Mouse (Mus musculus) MEL (cell line): ENCODE results near the gene Il3ra. TPM values are rescaled to one million over a fixed set of nuclear protein-coding genes. Genes with fewer than 3 reads are reported as not detected.

Experiments used
- DNase-seq: peaks from one replicate; pipeline ENCODE4 v3.0.0; 2011; ENCODE audit warnings: low read depth, low spot score
- H3K27ac ChIP-seq: 2 replicates; pipeline ENCODE4 v1.5.1; 2012; ENCODE audit warnings: low read depth, mild to moderate bottlenecking, control low read depth, low read length, moderate library complexity; ENCODE audit not compliant: control insufficient read depth
- H3K27me3 ChIP-seq, 2 experiments: fragments of 150-350 bp in 1 of 2; sonication (generic) in 1 of 2; 2 replicates each; pipeline ENCODE4 v1.6.1; 2012; ENCODE audit warnings: low read length in 2 of 2, mild to moderate bottlenecking in 2 of 2, improper control_type of control experiment in 1 of 2, moderate library complexity in 1 of 2; ENCODE audit not compliant: insufficient read depth in 2 of 2, control insufficient read depth in 1 of 2
- H3K36me3 ChIP-seq, 2 experiments: 2 replicates each; pipeline ENCODE4 v1.6.1; 2012 to 2014; ENCODE audit warnings: low read length in 2 of 2, improper control_type of control experiment in 1 of 2, inconsistent platforms in 1 of 2, mild to moderate bottlenecking in 1 of 2; ENCODE audit not compliant: insufficient read depth in 2 of 2, control insufficient read depth in 1 of 2
- H3K4me1 ChIP-seq, 2 experiments: fragments of 150-350 bp in 1 of 2; sonication (generic) in 1 of 2; 2 replicates each; pipeline ENCODE4 v1.6.1; 2012; ENCODE audit warnings: low read length in 2 of 2, improper control_type of control experiment in 1 of 2, mild to moderate bottlenecking in 1 of 2; ENCODE audit not compliant: insufficient read depth in 2 of 2, control insufficient read depth in 1 of 2
- H3K4me3 ChIP-seq, 2 experiments: fragments of 150-350 bp in 1 of 2; sonication (generic) in 1 of 2; 2 replicates each; pipeline ENCODE4 v1.5.1; 2012; ENCODE audit warnings: low read depth in 2 of 2, low read length in 2 of 2, mild to moderate bottlenecking in 2 of 2, moderate library complexity in 2 of 2, control low read depth in 1 of 2, improper control_type of control experiment in 1 of 2; ENCODE audit not compliant: control insufficient read depth in 1 of 2, insufficient read depth in 1 of 2
- H3K79me2 ChIP-seq: 2 replicates; pipeline ENCODE4 v1.6.1; 2012; ENCODE audit warnings: mild to moderate bottlenecking, low read length, moderate library complexity; ENCODE audit not compliant: control insufficient read depth, poor library complexity, insufficient read depth
- H3K9ac ChIP-seq: 2 replicates; pipeline ENCODE4 v1.6.1; 2012; ENCODE audit warnings: low read depth, mild to moderate bottlenecking, control low read depth, low read length, moderate library complexity; ENCODE audit not compliant: control insufficient read depth, poor library complexity, severe bottlenecking
- H3K9me3 ChIP-seq: fragments of 150-350 bp; sonication (generic); replicated peaks from 2 replicates; pipeline ENCODE4 v1.6.1; 2012; ENCODE audit warnings: mild to moderate bottlenecking, low read length, improper control_type of control experiment, moderate library complexity; ENCODE audit not compliant: insufficient read depth
- CHD1 ChIP-seq: IDR thresholded peaks from 2 replicates; pipeline ENCODE4 v1.6.1; 2012; ENCODE audit warnings: low read depth, mild to moderate bottlenecking, inconsistent platforms, low read length, improper control_type of control experiment
- CTCF ChIP-seq, 3 experiments: IDR thresholded peaks in 2 of 3; conservative IDR thresholded peaks in 1 of 3; 2 replicates each; pipeline ENCODE4 v1.5.1; 2011 to 2012; ENCODE audit warnings: low read length in 3 of 3, low read depth in 2 of 3, mild to moderate bottlenecking in 2 of 3, improper control_type of control experiment in 1 of 3, inconsistent platforms in 1 of 3, mixed read lengths in 1 of 3, moderate library complexity in 1 of 3; ENCODE audit not compliant: control insufficient read depth in 1 of 3, insufficient read depth in 1 of 3, poor library complexity in 1 of 3, severe bottlenecking in 1 of 3
- E2F4 ChIP-seq: IDR thresholded peaks from 2 replicates; pipeline ENCODE4 v1.6.1; 2011; ENCODE audit warnings: low read depth, low read length, improper control_type of control experiment, borderline replicate concordance
- ELF1 ChIP-seq: IDR thresholded peaks from 2 replicates; pipeline ENCODE4 v1.6.1; 2014; ENCODE audit warnings: low read depth, mild to moderate bottlenecking, inconsistent platforms, low read length, improper control_type of control experiment, moderate library complexity
- EP300 ChIP-seq, 2 experiments: IDR thresholded peaks; 2 replicates each; pipeline ENCODE4 v1.6.1; 2011; ENCODE audit warnings: improper control_type of control experiment in 2 of 2, low read length in 2 of 2, low read depth in 1 of 2, mild to moderate bottlenecking in 1 of 2
- GABPA ChIP-seq: IDR thresholded peaks from 2 replicates; pipeline ENCODE4 v1.6.1; 2012; ENCODE audit warnings: low read depth, mild to moderate bottlenecking, inconsistent platforms, low read length, improper control_type of control experiment, moderate library complexity
- HCFC1 ChIP-seq: IDR thresholded peaks from 2 replicates; pipeline ENCODE4 v1.6.1; 2012; ENCODE audit warnings: low read depth, mild to moderate bottlenecking, inconsistent platforms, low read length, improper control_type of control experiment, moderate library complexity
- JUND ChIP-seq: IDR thresholded peaks from 2 replicates; pipeline ENCODE4 v1.6.1; 2011; ENCODE audit warnings: low read depth, mild to moderate bottlenecking, improper control_type of control experiment, low read length
- KAT2A ChIP-seq: conservative IDR thresholded peaks from 2 replicates; pipeline ENCODE4 v1.6.1; 2012; ENCODE audit warnings: low read depth, low read length, improper control_type of control experiment, inconsistent platforms
- MYC ChIP-seq: IDR thresholded peaks from 2 replicates; pipeline ENCODE4 v1.6.1; 2011; ENCODE audit warnings: low read depth, mild to moderate bottlenecking, low read length, improper control_type of control experiment, moderate library complexity
- POLR2AphosphoS2 ChIP-seq: IDR thresholded peaks from 2 replicates; pipeline ENCODE4 v1.6.1; 2011; ENCODE audit warnings: low read length, improper control_type of control experiment
- POLR2AphosphoS5 ChIP-seq: IDR thresholded peaks from 2 replicates; pipeline ENCODE4 v1.6.1; 2012; ENCODE audit warnings: low read depth, borderline replicate concordance, mild to moderate bottlenecking, inconsistent platforms, low read length, moderate library complexity, mixed read lengths
- RAD21 ChIP-seq: IDR thresholded peaks from 2 replicates; pipeline ENCODE4 v1.6.1; 2011; ENCODE audit warnings: mild to moderate bottlenecking, low read depth, low read length, improper control_type of control experiment
- RCOR1 ChIP-seq: IDR thresholded peaks from 2 replicates; pipeline ENCODE4 v1.6.1; 2012; ENCODE audit warnings: low read depth, mild to moderate bottlenecking, inconsistent platforms, low read length, improper control_type of control experiment
- SIN3A ChIP-seq: IDR thresholded peaks from 2 replicates; pipeline ENCODE4 v1.6.1; 2012; ENCODE audit warnings: low read length, improper control_type of control experiment, inconsistent platforms
- SMC3 ChIP-seq: IDR thresholded peaks from 2 replicates; pipeline ENCODE4 v1.6.1; 2011; ENCODE audit warnings: low read depth, low read length, improper control_type of control experiment
- ZC3H11A ChIP-seq: IDR thresholded peaks from 2 replicates; pipeline ENCODE4 v1.6.1; 2012; ENCODE audit warnings: low read depth, mild to moderate bottlenecking, inconsistent platforms, low read length, improper control_type of control experiment
- ZKSCAN1 ChIP-seq: IDR thresholded peaks from 2 replicates; pipeline ENCODE4 v1.6.1; 2012; ENCODE audit warnings: low read depth, mild to moderate bottlenecking, inconsistent platforms, low read length, improper control_type of control experiment, moderate library complexity
- polyA plus RNA-seq, 2 experiments: library from polyadenylated mRNA; stranded (reverse) in 1 of 2; unstranded in 1 of 2; fragments of >175 nt in 1 of 2; fragments of >200 nt in 1 of 2; gene quantifications; 2 replicates each; pipeline versions ENCODE4 v1.2.1 to v1.2.4; 2012; ENCODE audit warnings: low replicate concordance in 2 of 2, low read depth in 1 of 2; ENCODE audit not compliant: insufficient read length in 2 of 2, insufficient read depth in 1 of 2, missing spikeins in 1 of 2
- total RNA-seq: library from RNA; depleted of rRNA; stranded (reverse); fragments of 300-350 nt; gene quantifications from 2 replicates; pipeline ENCODE4 v1.2.3, GENCODE M21; 2012

The Il3ra gene
- total and polyA plus RNA-seq, 3 experiments: 0.42 to 0.74 TPM; not detected in 1

GRCm38 (mm10) chr14:14349485-14350262 is 3.6 kb downstream of the Il3ra start:
- no peak overlapping the region for H3K4me3 ChIP-seq
- no peaks in the 10 kb centered on the region for H3K36me3 ChIP-seq
- no peak overlapping the region for H3K9ac ChIP-seq
- H3K79me2 ChIP-seq: no peaks in the 10 kb centered on the region
- no peak overlapping the region for H3K27ac ChIP-seq
- H3K4me1 ChIP-seq: no peaks in the 10 kb centered on the region
- DNase-seq: peak; percentile 28
- no peaks in the 10 kb centered on the region; the same call in 1 of the 2 replicates for H3K9me3 ChIP-seq
- TF ChIP-seq RAD21 (no peak), RCOR1 (no peak), MYC (no peak), KAT2A (no peak), POLR2AphosphoS2 (no peak), SMC3 (no peak), CTCF (IDR thresholded peaks at IDR 0.05 in 2 of 3, conservative IDR thresholded peaks at IDR 0.05 in 1 of 3; ENCODE audit: control insufficient read depth in 1 of 3, insufficient read depth in 1 of 3, low read depth in 2 of 3, low read length in 3 of 3, poor library complexity in 1 of 3, severe bottlenecking in 1 of 3) (no peak), POLR2AphosphoS5 (no peak), GABPA (no peak), SIN3A (no peak), HCFC1 (no peak), ZC3H11A (no peak), JUND (no peak), ELF1 (no peak), CHD1 (no peak), E2F4 (no peak), EP300 (IDR thresholded peaks at IDR 0.05; ENCODE audit: low read depth in 1 of 2, low read length in 2 of 2) (no peak)
- H3K27me3 ChIP-seq: no peaks in the 10 kb centered on the region

- no peak overlapping the region for H3K27ac ChIP-seq
- peak; percentile 58 for TF ChIP-seq ZKSCAN1
- TF ChIP-seq EP300 (IDR thresholded peaks at IDR 0.05; ENCODE audit: low read depth in 1 of 2, low read length in 2 of 2): no peak
- peak; percentile 11 for DNase-seq
- no peaks in the 10 kb centered on the region for H3K79me2 ChIP-seq
- no peak overlapping the region for H3K4me3 ChIP-seq
- no peaks in the 10 kb centered on the region; the same call in 1 of the 2 replicates for H3K9me3 ChIP-seq
- H3K4me1 ChIP-seq: no peaks in the 10 kb centered on the region
- no peaks in the 10 kb centered on the region for H3K36me3 ChIP-seq
- no peak overlapping the region for H3K9ac ChIP-seq
- no peaks in the 10 kb centered on the region for H3K27me3 ChIP-seq
Measured at GRCm38 (mm10) chr14:14350263-14351147, 4.4 kb downstream of the Il3ra start.
